Mouse (Mus musculus) natural killer cell, adult 2 months (primary cell): ENCODE measurements around the gene Mug1.
"Not testable (repeated sequence)": the region's sequence is repeated elsewhere in the genome, so short reads cannot be mapped to it uniquely, and the experiment has no call there.

Source experiments
- DNase-seq, 2 experiments: peaks; one replicate each; pipeline ENCODE4 v3.0.0; 2022; ENCODE audit warnings: low spot score in 2 of 2

Mug1 gene

DNA sequence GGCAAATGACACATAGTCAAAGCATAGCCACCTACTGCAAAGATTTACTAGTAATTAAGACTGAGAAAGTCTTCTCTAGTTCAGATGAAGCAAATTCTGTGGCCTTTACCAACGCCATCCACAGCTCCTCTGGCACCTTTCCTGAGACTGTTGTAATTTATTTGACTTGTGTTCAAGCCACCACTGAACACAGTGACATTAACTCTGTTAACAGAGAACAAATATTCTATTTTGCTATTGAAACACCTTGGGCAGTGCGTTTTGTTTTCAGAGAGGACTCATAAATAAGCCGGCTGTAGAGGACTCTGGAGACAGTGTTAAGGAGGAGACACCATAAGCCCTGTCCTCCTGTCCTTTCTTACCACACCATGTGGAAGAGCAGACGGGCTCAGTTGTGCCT is at the start of gene Mug1:
Gene Mug1, plus strand, starts transcription at position 271 of the 400 bp plus-strand sequence.
- not testable (repeated sequence) for DNase-seq

DNA sequence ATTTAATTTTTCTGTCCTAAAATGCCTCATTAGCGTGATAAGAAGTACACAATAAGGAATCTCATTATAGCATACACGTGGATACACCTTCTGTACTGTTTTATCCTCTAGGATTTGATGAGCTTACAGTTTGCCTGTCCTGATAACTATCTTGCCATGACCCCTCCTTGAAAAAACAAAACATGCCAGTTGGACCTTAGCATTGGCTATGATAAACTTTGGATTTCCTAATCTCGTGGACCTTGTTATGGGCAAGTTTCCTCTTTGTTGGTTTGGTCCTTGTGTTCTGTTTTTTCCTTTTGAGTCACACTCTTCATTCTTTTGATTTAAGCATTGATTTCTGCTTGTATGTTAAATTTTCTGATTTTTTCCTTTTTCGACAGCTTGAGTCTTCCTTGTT is 10.3 kb upstream of the Mug1 start:
- DNase-seq = no peak

DNA sequence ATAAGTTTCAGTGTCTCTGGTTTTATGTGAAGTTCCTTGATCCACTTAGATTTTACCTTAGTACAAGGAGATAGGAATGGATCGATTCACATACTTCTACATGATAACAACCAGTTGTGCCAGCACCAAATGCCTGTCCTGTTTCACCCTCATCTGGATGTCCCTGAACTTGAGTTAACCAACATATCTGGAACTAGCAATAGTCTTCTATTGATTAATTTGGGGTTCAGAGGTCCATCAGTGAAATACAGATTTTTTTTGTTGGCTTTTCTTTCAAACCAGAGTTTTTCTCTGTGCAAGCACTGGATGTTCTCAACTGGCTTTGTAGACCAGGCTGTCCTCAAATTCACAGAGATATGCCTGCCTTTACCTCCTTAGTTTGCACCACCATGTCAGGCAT is 2.0 kb upstream of the Mug1 start:
- no peak for DNase-seq

DNA sequence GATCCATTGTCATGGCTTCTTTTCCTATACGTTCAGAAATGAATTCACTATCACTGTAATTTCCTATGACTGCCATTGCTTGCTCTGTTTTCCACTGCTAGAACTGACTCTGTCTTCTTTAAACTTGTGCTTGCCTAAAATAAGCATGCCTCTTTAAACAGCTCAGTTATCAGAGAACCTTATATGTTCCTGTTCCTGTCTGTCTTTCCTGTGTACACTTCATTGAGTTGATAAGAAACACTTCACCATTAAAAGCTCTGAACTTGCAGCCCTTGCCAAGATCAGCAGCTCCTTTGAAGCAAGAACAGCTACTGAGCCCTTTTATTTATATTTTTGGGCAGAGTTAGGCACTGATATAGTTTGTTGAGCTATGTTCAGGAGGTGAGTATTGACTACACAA is 10.0 kb downstream of the Mug1 start:
- DNase-seq = no peak
